Mouse (Mus musculus) left cerebral cortex, adult 6 months (tissue): Measurements from ENCODE around the gene Ces1f. TPM values are rescaled to one million over a fixed set of nuclear protein-coding genes. Genes with fewer than 3 reads are reported as not detected.

Source experiments
- long read RNA-seq, 2 experiments: library from polyadenylated mRNA; unstranded; transcript quantifications; one replicate each; pipeline ENCODE4 v2.0.0; 2019 to 2020
- polyA plus RNA-seq: library from polyadenylated mRNA; unstranded; fragments of <200 nt; fragmentation: Nextera tagmentation; gene quantifications from 2 replicates; pipeline ENCODE4 v1.2.3, GENCODE M21; 2021

Ces1f gene
- polyA plus RNA-seq = 0.09 and 0.10 TPM in 2 replicates
- long read RNA-seq, experiment 1 = 0 reads
- long read RNA-seq, experiment 2 = 0 reads

GRCm38 (mm10) chr8:93279556-93279955 is at the start of gene Ces1f:
Ces1f (minus strand) TSS chr8:93279747.

DNA sequence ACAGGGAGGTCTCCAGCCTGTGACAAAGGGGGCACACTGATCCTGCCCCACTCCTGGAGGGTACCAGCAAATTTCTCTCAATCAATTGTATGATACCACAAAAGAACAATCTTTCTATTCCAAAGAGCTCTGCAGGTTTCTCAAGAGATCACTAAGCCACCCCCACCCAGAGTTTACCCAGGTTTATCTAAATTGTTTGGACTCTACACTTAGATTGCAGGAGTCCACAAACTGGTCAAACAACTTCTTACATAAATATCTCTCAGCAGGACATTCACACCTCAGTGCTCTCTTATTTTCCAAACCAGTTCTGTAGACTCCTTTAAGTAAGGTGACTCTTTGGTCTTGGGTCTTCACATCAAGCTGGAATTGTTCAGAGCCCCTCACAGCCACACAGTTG is 50.1 kb downstream of the Ces1f start, which contains the start of gene Ces1e:
Ces1e (minus strand) TSS at position 174 of the 400 bp plus-strand sequence.

Other genes starting within 250 kb of the Ces1f start
- gene Ces1a, start 231.6 kb downstream of the Ces1f start, polyA plus RNA-seq = not detected in 2 replicates
- not detected in 2 replicates for gene Ces1b, start 199.7 kb downstream of the Ces1f start, polyA plus RNA-seq
- not detected in 2 replicates for gene Ces1c, start 148.5 kb downstream of the Ces1f start, polyA plus RNA-seq
- 0.63 TPM in 1 of 2 replicates, not detected in the other for gene Ces1d, start 81.9 kb downstream of the Ces1f start, polyA plus RNA-seq
- not detected in 2 replicates for gene Ces1e, start 50.1 kb downstream of the Ces1f start, polyA plus RNA-seq
- 0.05 TPM in 1 of 2 replicates, not detected in the other for gene Ces1g, start 57.6 kb upstream of the Ces1f start, polyA plus RNA-seq
- not detected in 2 replicates for gene Ces1h, start 100.0 kb upstream of the Ces1f start, polyA plus RNA-seq